Mouse (Mus musculus) heart, adult 2 months (tissue): ENCODE results near the gene Atxn7. TPM values are rescaled to one million over a fixed set of nuclear protein-coding genes. Genes with fewer than 3 reads are reported as not detected.
A peak's percentile ranks its signal among the peaks of the same experiment; 100 is the strongest.

Source experiments
- DNase-seq, 2 experiments: peaks; one replicate each; pipeline ENCODE4 v3.0.0; 2021
- H3K27ac ChIP-seq: fragments of 200-600 bp; 2 replicates; pipeline ENCODE4 v1.8.1; 2022
- H3K27me3 ChIP-seq: fragments of 200-500 bp; 2 replicates; pipeline ENCODE4 v1.6.1; 2012; ENCODE audit warnings: mild to moderate bottlenecking, low read length, inconsistent platforms, mixed read lengths; ENCODE audit not compliant: control insufficient read depth, insufficient read depth
- H3K36me3 ChIP-seq: fragments of 200-500 bp; 2 replicates; pipeline ENCODE4 v1.6.1; 2012; ENCODE audit warnings: low read length, inconsistent platforms; ENCODE audit not compliant: control insufficient read depth, insufficient read depth
- H3K4me1 ChIP-seq: fragments of 200-500 bp; 2 replicates; pipeline ENCODE4 v1.6.1; 2011; ENCODE audit warnings: low read length; ENCODE audit not compliant: control insufficient read depth, insufficient read depth
- H3K4me3 ChIP-seq: fragments of 200-600 bp; 2 replicates; pipeline ENCODE4 v1.8.1; 2022
- H3K79me2 ChIP-seq: fragments of 200-500 bp; replicated peaks from 2 replicates; pipeline ENCODE4 v1.6.1; 2012; ENCODE audit warnings: mild to moderate bottlenecking, inconsistent platforms, low read length, moderate library complexity, mixed read lengths; ENCODE audit not compliant: control insufficient read depth, insufficient read depth
- H3K9ac ChIP-seq: fragments of 200-500 bp; 2 replicates; pipeline ENCODE4 v1.6.1; 2012; ENCODE audit warnings: low read depth, mild to moderate bottlenecking, control low read depth, inconsistent platforms, low read length, mixed read lengths
- CTCF ChIP-seq: fragments of 200-600 bp; IDR thresholded peaks from 2 replicates; pipeline ENCODE4 v1.8.1; 2022; ENCODE audit warnings: antibody characterized with exemption, mild to moderate bottlenecking, moderate library complexity
- EP300 ChIP-seq: fragments of 200-500 bp; IDR thresholded peaks from 2 replicates; pipeline ENCODE4 v1.6.1; 2011; ENCODE audit warnings: low read depth, low read length, control low read depth; ENCODE audit not compliant: insufficient read depth
- POLR2A ChIP-seq: fragments of 200-500 bp; IDR thresholded peaks from 2 replicates; pipeline ENCODE4 v1.6.1; 2011; ENCODE audit warnings: mild to moderate bottlenecking, low read depth, low read length, control low read depth; ENCODE audit not compliant: insufficient read depth
- WGBS: fragments of 180-500 bp; shearing (Covaris S2); methylation state at CpG from one replicate; pipeline ENCODE4 v1.1.7; 2018; 5-methylcytosine and 5-hydroxymethylcytosine counted together
- intact Hi-C: fragments of 180-260 bp; cut with DNase I; formaldehyde crosslinking; loops from one replicate; pipeline ENCODE4 v1.15.1; 2025
- long read RNA-seq: library from polyadenylated mRNA; stranded (forward); transcript quantifications from one replicate; pipeline ENCODE4 v2.0.0, GENCODE M21; 2021
- polyA plus RNA-seq: library from polyadenylated mRNA; depleted of rRNA; stranded (reverse); fragments of >200 nt; gene quantifications from 2 replicates; pipeline ENCODE4 v1.2.3, GENCODE M21; 2012; rRNA removed
- total RNA-seq, 2 experiments: library from RNA; stranded (reverse); gene quantifications; 2 replicates each; pipeline ENCODE4 v1.2.3; 2021

The Atxn7 gene
- total RNA-seq (10 to 100 TPM; 16.1 to 16.2 TPM), polyA plus RNA-seq (13.9 and 22.4 TPM in 2 replicates)
- long read RNA-seq, partial matches to known transcripts: 1 of 7 reads
- long read RNA-seq, other reads (novel, unspliced or antisense): 6 of 7 reads

DNA sequence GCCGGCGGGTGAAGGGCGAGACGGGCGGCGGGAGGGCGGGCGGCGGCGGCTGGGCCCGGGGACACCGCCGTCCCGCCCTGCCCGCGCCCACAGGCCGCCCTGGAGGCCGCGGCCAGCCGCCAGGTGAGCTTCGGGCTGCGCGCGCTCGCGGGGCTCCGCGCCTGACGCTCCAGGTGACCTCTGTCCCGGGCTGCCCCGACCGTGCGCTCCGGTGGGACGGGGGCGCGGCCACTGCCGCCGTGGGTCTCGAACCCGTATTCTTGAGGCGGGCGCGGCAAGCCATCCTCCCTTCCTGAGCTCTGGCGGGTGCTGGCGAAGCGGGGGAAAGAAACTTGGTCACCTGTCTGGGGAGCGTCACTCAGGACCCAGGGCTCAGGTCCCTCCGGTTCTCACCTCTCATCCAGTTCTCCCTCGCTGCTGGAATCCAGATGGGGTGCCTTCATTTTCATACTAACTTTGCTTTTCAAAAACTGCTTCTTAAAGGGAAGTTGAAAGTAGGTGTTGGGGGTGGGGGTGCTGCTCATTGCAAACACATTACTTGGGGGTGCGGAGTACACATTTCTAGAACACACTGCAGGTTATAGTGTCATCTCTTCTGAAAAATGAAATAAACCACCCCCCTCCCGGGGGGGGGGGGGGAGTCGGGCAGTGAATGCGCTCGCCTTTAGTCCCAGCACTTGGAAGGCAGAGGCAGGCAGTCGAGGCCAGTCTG lies at the start of gene Atxn7, which contains the start of gene Thoc7:
Gene Atxn7 (plus strand): TSS at position 40 of the 712 bp plus-strand sequence.
Gene Thoc7 (minus strand): TSS at position 452 of the 712 bp plus-strand sequence.
- Histone ChIP-seq H3K27ac (peak within 1 kb of the TSS; percentile 87), H3K36me3 (0 out of 2 replicates have a peak, but pooled peaks cover 2% of the 10 kb centered on the region), H3K4me1 (peaks cover 2% of the 10 kb centered on the region), H3K4me3 (peak within 1 kb of the TSS; percentile 87), H3K9ac (peak within 1 kb of the TSS; percentile 99), H3K27me3 (no peaks in the 10 kb centered on the region), H3K79me2 (peaks cover 5% of the 10 kb centered on the region)
- DNase-seq: peak; percentile 63 to 76
- TF ChIP-seq EP300 (no peak), POLR2A (no peak), CTCF (no peak)
- WGBS: 2% methylated on average over 52 of the region's 56 CpGs
- intact Hi-C loops: loop anchor here (2.0 kb wide), 1 partner anchor 51 kb away; no protein-coding TSS in a partner anchor

DNA sequence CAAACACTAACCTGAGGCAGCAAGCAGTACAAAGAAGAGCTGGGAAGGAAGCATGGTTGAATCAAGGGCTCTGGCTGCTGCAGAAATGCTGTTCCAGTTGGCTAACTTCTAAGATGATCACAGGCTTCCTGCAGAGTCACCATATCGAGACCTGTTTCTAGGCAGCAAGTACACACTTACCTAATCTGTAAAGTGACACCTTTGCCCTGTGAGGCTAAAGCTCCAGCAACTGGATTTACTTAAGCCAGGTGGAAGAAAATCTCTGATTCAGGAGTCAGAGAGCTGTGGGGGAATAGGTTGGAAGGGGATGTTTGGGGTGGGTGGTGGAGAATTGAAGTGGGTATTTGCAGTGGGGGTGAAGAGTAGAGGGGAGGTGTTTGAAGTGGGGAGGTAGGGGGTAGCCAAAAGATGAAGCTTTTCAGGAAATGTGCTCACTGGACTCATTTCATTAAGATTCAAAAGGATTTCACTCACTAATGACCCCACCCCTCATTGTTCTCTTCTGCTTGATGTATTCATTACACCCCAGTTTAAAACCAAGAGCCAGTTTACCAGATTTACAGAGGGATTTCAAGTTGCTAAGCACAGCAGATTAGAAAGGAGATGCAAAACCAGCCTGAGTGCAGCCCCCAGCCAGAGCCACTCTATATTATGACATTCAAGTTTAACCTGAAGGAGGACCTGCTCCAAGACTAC lies 46.7 kb upstream of the Atxn7 start, which contains the start of gene Gm281:
Gene Gm281 (minus strand): TSS at position 92 of the 696 bp plus-strand sequence.
- H3K27ac ChIP-seq: no peak within 1 kb of the TSS
- H3K27me3 ChIP-seq: no peaks in the 10 kb centered on the region
- intact Hi-C loops: loop anchor here (5.0 kb wide), 1 partner anchor 557 kb away; no protein-coding TSS in a partner anchor
- no peaks in the 10 kb centered on the region for H3K36me3 ChIP-seq
- no peaks in the 10 kb centered on the region for H3K4me1 ChIP-seq
- WGBS: 50% methylated on average over 1 of the region's 1 CpGs
- H3K9ac ChIP-seq: no peak within 1 kb of the TSS
- H3K79me2 ChIP-seq: no peaks in the 10 kb centered on the region
- TF ChIP-seq CTCF (no peak), EP300 (no peak), POLR2A (no peak)
- no peak for DNase-seq
- no peak within 1 kb of the TSS for H3K4me3 ChIP-seq

DNA sequence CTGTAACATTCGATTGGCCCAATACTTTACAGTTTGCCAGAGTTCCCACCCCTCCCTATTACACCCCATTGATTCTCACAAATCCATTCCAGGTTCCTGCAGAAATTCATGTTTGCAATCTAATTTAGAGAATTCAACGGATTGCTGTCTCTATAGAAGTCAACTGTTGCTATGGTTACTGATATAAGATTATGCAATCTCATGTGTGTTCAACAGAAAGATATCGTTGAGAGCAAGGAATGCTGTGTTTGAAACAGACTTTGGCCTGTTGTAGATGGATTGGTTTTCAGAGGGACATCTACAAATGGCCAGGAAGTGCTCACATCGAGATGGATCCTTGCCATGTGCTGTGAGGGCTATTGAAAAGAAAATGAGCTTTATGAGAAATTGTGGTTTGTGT lies 46.0 kb upstream of the Atxn7 start:
- H3K79me2 ChIP-seq: no peaks in the 10 kb centered on the region
- intact Hi-C loops: loop anchor here (5.0 kb wide), 1 partner anchor 558 kb away; no protein-coding TSS in a partner anchor
- H3K27ac ChIP-seq: no peak overlapping the region
- H3K27me3 ChIP-seq: no peaks in the 10 kb centered on the region
- TF ChIP-seq POLR2A: no peak
- no peak for TF ChIP-seq CTCF
- TF ChIP-seq EP300: no peak
- H3K4me3 ChIP-seq: no peak overlapping the region
- DNase-seq: no peak
- H3K36me3 ChIP-seq: no peaks in the 10 kb centered on the region
- H3K9ac ChIP-seq: no peak overlapping the region
- 63% methylated on average over 4 of the region's 4 CpGs for WGBS
- H3K4me1 ChIP-seq: no peaks in the 10 kb centered on the region

- TF ChIP-seq CTCF (no peak), POLR2A (no peak), EP300 (no peak)
- no peaks in the 10 kb centered on the region for H3K79me2 ChIP-seq
- no peaks in the 10 kb centered on the region for H3K36me3 ChIP-seq
- WGBS: 82% methylated on average over 10 of the region's 10 CpGs
- H3K9ac ChIP-seq: no peak overlapping the region
- intact Hi-C loops: loop anchor here (5.0 kb wide), 1 partner anchor 560 kb away; no protein-coding TSS in a partner anchor
- H3K27me3 ChIP-seq: no peaks in the 10 kb centered on the region
- no peaks in the 10 kb centered on the region for H3K4me1 ChIP-seq
- H3K4me3 ChIP-seq: no peak overlapping the region
- DNase-seq: no peak
- H3K27ac ChIP-seq: no peak overlapping the region
Measured at GRCm38 (mm10) chr14:13917208-13917607, 44.0 kb upstream of the Atxn7 start.

DNA sequence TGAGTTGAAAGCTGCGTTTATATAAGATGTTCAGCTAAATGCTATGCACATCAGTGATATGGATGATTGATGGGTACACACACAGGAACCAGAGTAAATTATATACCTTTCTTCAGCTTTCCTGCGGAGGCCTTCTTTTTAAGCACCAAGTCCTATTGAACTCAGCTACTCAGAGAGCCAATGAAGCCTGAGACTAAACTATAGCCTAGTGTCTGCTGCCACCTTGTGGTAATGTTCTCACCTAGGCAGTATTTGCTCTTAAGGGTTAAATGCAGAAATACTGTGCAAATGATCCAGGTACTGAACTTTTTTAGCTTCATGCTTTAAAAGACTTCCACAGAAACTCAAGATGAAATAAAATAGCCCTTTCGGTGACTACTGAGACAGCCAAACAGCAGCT lies 43.6 kb upstream of the Atxn7 start:
- Histone ChIP-seq H3K9ac (no peak overlapping the region), H3K4me1 (no peaks in the 10 kb centered on the region), H3K27ac (no peak overlapping the region), H3K36me3 (no peaks in the 10 kb centered on the region), H3K4me3 (no peak overlapping the region), H3K27me3 (no peaks in the 10 kb centered on the region), H3K79me2 (no peaks in the 10 kb centered on the region)
- WGBS: 44% methylated on average over 3 of the region's 3 CpGs
- no peak for DNase-seq
- TF ChIP-seq CTCF (peak; percentile 79), EP300 (no peak), POLR2A (no peak)
- intact Hi-C loops: loop anchor here (5.0 kb wide), 1 partner anchor 560 kb away; no protein-coding TSS in a partner anchor
